Mouse (Mus musculus) T-cell, adult 2 months (primary cell): ENCODE results near the gene Tsc1.

Experiments used
- DNase-seq: peaks from one replicate; pipeline ENCODE4 v3.0.0; 2022; ENCODE audit warnings: low spot score

The Tsc1 gene

GRCm38 (mm10) chr2:28650526-28650925 lies 9.5 kb downstream of the Tsc1 start:
- no peak for DNase-seq

- no peak for DNase-seq
Measured at GRCm38 (mm10) chr2:28653351-28653750, 12.3 kb downstream of the Tsc1 start.

- DNase-seq: peak; percentile 13
Measured at GRCm38 (mm10) chr2:28654295-28654694, 13.3 kb downstream of the Tsc1 start.

GRCm38 (mm10) chr2:28656216-28656615 lies 15.2 kb downstream of the Tsc1 start:
- DNase-seq: no peak

GRCm38 (mm10) chr2:28662891-28663290 lies 21.9 kb downstream of the Tsc1 start:
- no peak for DNase-seq

GRCm38 (mm10) chr2:28665818-28666217 lies 24.8 kb downstream of the Tsc1 start:
- DNase-seq: no peak

GRCm38 (mm10) chr2:28671438-28671837 lies 30.4 kb downstream of the Tsc1 start:
- DNase-seq: no peak

GRCm38 (mm10) chr2:28676005-28676404 lies 35.0 kb downstream of the Tsc1 start:
- no peak for DNase-seq

GRCm38 (mm10) chr2:28680710-28681109 lies 39.7 kb downstream of the Tsc1 start:
- DNase-seq: no peak

GRCm38 (mm10) chr2:28681718-28682117 lies 40.7 kb downstream of the Tsc1 start:
- no peak for DNase-seq

- DNase-seq: no peak
Measured at GRCm38 (mm10) chr2:28685895-28686294, 44.9 kb downstream of the Tsc1 start.

- DNase-seq: no peak
Measured at GRCm38 (mm10) chr2:28688431-28688830, 47.4 kb downstream of the Tsc1 start.

- DNase-seq: no peak
Measured at GRCm38 (mm10) chr2:28692692-28693091, 51.7 kb downstream of the Tsc1 start.

- no peak for DNase-seq
Measured at GRCm38 (mm10) chr2:28698566-28698965, 57.5 kb downstream of the Tsc1 start.

GRCm38 (mm10) chr2:28699361-28700335 lies 58.6 kb downstream of the Tsc1 start, which contains the start of the genes Spaca9 and Ak8:
Spaca9 (minus strand) TSS chr2:28699727.
Ak8 (plus strand) TSS chr2:28700164.
- DNase-seq: peak; percentile 21

GRCm38 (mm10) chr2:28701646-28702262 lies 60.7 kb downstream of the Tsc1 start:
- no peak for DNase-seq

GRCm38 (mm10) chr2:28706106-28706636 lies 65.1 kb downstream of the Tsc1 start:
- DNase-seq: no peak

GRCm38 (mm10) chr2:28706787-28707186 lies 65.8 kb downstream of the Tsc1 start:
- DNase-seq: no peak

- no peak for DNase-seq
Measured at GRCm38 (mm10) chr2:28713036-28713435, 72.0 kb downstream of the Tsc1 start.

- DNase-seq: no peak
Measured at GRCm38 (mm10) chr2:28722419-28722818, 81.4 kb downstream of the Tsc1 start.

- DNase-seq: no peak
Measured at GRCm38 (mm10) chr2:28723912-28724311, 82.9 kb downstream of the Tsc1 start.

GRCm38 (mm10) chr2:28727786-28728404 lies 86.9 kb downstream of the Tsc1 start:
- no peak for DNase-seq
